Mouse (Mus musculus): ENCODE data around the gene Arhgef7. TPM values are rescaled to one million over a fixed set of nuclear protein-coding genes. Genes with fewer than 3 reads are reported as not detected.

Gene Arhgef7
- polyA plus RNA-seq, 1 experiment: 44.5 TPM

- Histone ChIP-seq H3K9me3 (no peaks in the 10 kb centered on the region), H3K36me3 (replicated peaks; ENCODE audit: low read length) (peaks cover 98% of the 10 kb centered on the region), H3K27me3 (replicated peaks) (no peaks in the 10 kb centered on the region), H3K4me1 (peaks cover 20% of the 10 kb centered on the region), H3K4me3 (replicated peaks) (no peak overlapping the region)
- no peak for TF ChIP-seq GATA1 (IDR thresholded peaks at IDR 0.05; ENCODE audit: borderline replicate concordance, low read length)
- TF ChIP-seq FLI1 (IDR thresholded peaks at IDR 0.05; ENCODE audit: low read length): no peak
Measured at GRCm38 (mm10) chr8:11804914-11805313, 77.4 kb downstream of the Arhgef7 start.

GRCm38 (mm10) chr8:11806252-11806651 lies 78.7 kb downstream of the Arhgef7 start:
- no peaks in the 10 kb centered on the region for H3K9me3 ChIP-seq
- H3K4me3 ChIP-seq (replicated peaks): no peak overlapping the region
- H3K36me3 ChIP-seq (replicated peaks; ENCODE audit: low read length): peaks cover 99% of the 10 kb centered on the region
- H3K27me3 ChIP-seq (replicated peaks): no peaks in the 10 kb centered on the region
- no peak for TF ChIP-seq FLI1 (IDR thresholded peaks at IDR 0.05; ENCODE audit: low read length)
- TF ChIP-seq GATA1 (IDR thresholded peaks at IDR 0.05; ENCODE audit: borderline replicate concordance, low read length): no peak
- peaks cover 14% of the 10 kb centered on the region for H3K4me1 ChIP-seq

GRCm38 (mm10) chr8:11807361-11807760 lies 79.8 kb downstream of the Arhgef7 start:
- H3K4me3 ChIP-seq (replicated peaks): no peak overlapping the region
- peaks cover 14% of the 10 kb centered on the region for H3K4me1 ChIP-seq
- peaks cover 100% of the 10 kb centered on the region for H3K36me3 ChIP-seq (replicated peaks; ENCODE audit: low read length)
- H3K9me3 ChIP-seq: no peaks in the 10 kb centered on the region
- H3K27me3 ChIP-seq (replicated peaks): no peaks in the 10 kb centered on the region
- TF ChIP-seq FLI1 (IDR thresholded peaks at IDR 0.05; ENCODE audit: low read length): no peak
- TF ChIP-seq GATA1 (IDR thresholded peaks at IDR 0.05; ENCODE audit: borderline replicate concordance, low read length): no peak

- no peaks in the 10 kb centered on the region for H3K9me3 ChIP-seq
- peaks cover 100% of the 10 kb centered on the region for H3K36me3 ChIP-seq (replicated peaks; ENCODE audit: low read length)
- no peak overlapping the region for H3K4me3 ChIP-seq (replicated peaks)
- no peak for TF ChIP-seq FLI1 (IDR thresholded peaks at IDR 0.05; ENCODE audit: low read length)
- TF ChIP-seq GATA1 (IDR thresholded peaks at IDR 0.05; ENCODE audit: borderline replicate concordance, low read length): no peak
- peaks cover 9% of the 10 kb centered on the region; the same call in 1 of the 2 replicates for H3K4me1 ChIP-seq
- H3K27me3 ChIP-seq (replicated peaks): no peaks in the 10 kb centered on the region
Measured at GRCm38 (mm10) chr8:11808047-11808446, 80.5 kb downstream of the Arhgef7 start.

DNA sequence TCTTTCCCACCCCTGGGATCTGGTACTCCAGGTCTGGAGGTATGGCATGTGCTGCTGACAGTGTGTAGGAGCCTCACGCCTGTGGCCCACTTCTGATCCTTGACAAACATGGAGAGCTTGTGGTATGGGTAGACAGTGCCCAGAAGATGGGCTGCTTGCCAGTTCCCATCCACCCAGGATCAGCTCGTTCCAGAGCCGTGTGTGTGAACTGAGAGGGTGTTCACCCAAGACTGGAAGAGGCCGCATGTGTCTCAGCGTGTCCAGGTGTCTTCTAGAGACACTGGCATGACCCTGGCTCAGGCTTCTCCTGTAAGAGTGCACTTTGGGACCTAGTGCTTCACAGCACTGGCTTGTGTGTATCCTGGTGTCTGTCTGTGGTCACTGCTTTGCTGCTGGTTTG lies 82.9 kb downstream of the Arhgef7 start:
- H3K4me3 ChIP-seq (replicated peaks): no peak overlapping the region
- no peaks in the 10 kb centered on the region for H3K9me3 ChIP-seq
- no peaks in the 10 kb centered on the region for H3K27me3 ChIP-seq (replicated peaks)
- peaks cover 12% of the 10 kb centered on the region for H3K4me1 ChIP-seq
- peaks cover 100% of the 10 kb centered on the region for H3K36me3 ChIP-seq (replicated peaks; ENCODE audit: low read length)
- TF ChIP-seq GATA1 (IDR thresholded peaks at IDR 0.05; ENCODE audit: borderline replicate concordance, low read length) (no peak), FLI1 (IDR thresholded peaks at IDR 0.05; ENCODE audit: low read length) (no peak)

DNA sequence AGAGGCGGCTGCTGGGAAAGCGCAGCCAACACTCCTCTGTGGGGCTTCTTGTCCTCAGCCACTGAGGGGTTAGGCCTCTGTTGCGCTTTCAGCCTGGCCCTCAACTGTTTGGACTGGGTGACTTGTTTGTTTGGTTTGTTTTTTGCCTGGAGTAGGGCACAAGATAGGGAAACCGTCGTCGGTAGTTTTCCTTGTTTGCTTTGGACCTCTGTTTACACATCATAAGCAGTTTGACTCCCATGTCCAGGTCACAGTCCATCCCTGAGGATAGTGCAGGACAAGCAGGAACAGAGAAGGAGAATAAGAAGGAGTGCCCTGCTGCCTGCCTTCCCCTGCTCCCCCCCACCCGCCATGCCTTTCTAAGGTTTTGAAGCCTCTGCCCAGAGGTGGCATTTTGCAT lies 86.3 kb downstream of the Arhgef7 start:
- H3K4me1 ChIP-seq: peaks cover 17% of the 10 kb centered on the region
- no peak for TF ChIP-seq GATA1 (IDR thresholded peaks at IDR 0.05; ENCODE audit: borderline replicate concordance, low read length)
- no peak for TF ChIP-seq FLI1 (IDR thresholded peaks at IDR 0.05; ENCODE audit: low read length)
- no peaks in the 10 kb centered on the region for H3K27me3 ChIP-seq (replicated peaks)
- no peak overlapping the region for H3K4me3 ChIP-seq (replicated peaks)
- H3K36me3 ChIP-seq (replicated peaks; ENCODE audit: low read length): peaks cover 100% of the 10 kb centered on the region
- no peaks in the 10 kb centered on the region for H3K9me3 ChIP-seq

DNA sequence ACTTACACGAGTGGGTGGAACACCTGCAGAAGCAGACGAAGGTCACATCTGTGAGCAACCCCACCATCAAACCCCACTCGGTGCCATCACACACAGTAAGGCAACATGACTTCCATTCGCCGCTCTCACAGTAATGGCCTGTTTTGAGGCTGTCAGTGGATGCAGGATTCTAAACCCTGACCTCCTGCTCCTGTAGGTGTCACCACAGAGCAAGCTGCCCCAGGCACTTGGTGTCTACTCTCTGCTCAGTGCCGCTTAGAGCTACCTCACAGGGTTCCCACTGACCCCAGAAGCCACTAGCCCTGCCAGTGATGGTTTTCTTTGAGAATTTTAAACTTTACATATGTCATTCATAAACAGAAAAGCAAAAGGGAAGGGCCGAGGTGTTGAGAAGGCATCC lies 87.7 kb downstream of the Arhgef7 start:
- no peaks in the 10 kb centered on the region for H3K9me3 ChIP-seq
- H3K4me3 ChIP-seq (replicated peaks): no peak overlapping the region
- H3K27me3 ChIP-seq (replicated peaks): no peaks in the 10 kb centered on the region
- H3K4me1 ChIP-seq: peaks cover 24% of the 10 kb centered on the region
- TF ChIP-seq FLI1 (IDR thresholded peaks at IDR 0.05; ENCODE audit: low read length): no peak
- no peak for TF ChIP-seq GATA1 (IDR thresholded peaks at IDR 0.05; ENCODE audit: borderline replicate concordance, low read length)
- H3K36me3 ChIP-seq (replicated peaks; ENCODE audit: low read length): peaks cover 100% of the 10 kb centered on the region

DNA sequence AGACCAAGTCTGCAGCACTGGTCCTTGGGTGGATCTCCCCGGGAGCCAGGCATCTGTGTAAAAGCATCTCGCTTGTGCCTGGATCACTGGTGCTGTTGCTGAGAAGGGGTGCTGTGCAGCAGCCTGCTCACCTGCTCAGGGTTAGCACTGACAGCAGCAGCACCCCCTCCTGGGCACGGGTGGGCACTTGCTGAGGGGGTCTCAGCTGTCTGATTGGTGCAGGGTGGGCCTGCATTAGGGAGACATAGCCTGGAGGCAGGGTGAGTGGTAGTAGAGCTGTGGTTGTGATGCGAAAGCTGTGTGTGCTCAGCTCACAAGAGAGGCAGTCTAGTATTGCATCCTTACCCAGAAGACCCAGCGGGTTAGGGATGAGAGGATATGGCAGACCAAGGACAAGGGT lies 92.6 kb downstream of the Arhgef7 start:
- H3K36me3 ChIP-seq (replicated peaks; ENCODE audit: low read length): peaks cover 100% of the 10 kb centered on the region
- no peaks in the 10 kb centered on the region for H3K27me3 ChIP-seq (replicated peaks)
- TF ChIP-seq GATA1 (IDR thresholded peaks at IDR 0.05; ENCODE audit: borderline replicate concordance, low read length) (no peak), FLI1 (IDR thresholded peaks at IDR 0.05; ENCODE audit: low read length) (no peak)
- no peak overlapping the region for H3K4me3 ChIP-seq (replicated peaks)
- H3K9me3 ChIP-seq: no peaks in the 10 kb centered on the region
- peaks cover 18% of the 10 kb centered on the region; the same call in 1 of the 2 replicates for H3K4me1 ChIP-seq

- Histone ChIP-seq H3K36me3 (replicated peaks; ENCODE audit: low read length) (peaks cover 100% of the 10 kb centered on the region), H3K4me1 (peaks cover 18% of the 10 kb centered on the region; the same call in 1 of the 2 replicates), H3K27me3 (replicated peaks) (no peaks in the 10 kb centered on the region), H3K9me3 (no peaks in the 10 kb centered on the region), H3K4me3 (replicated peaks) (no peak overlapping the region)
- no peak for TF ChIP-seq FLI1 (IDR thresholded peaks at IDR 0.05; ENCODE audit: low read length)
- no peak for TF ChIP-seq GATA1 (IDR thresholded peaks at IDR 0.05; ENCODE audit: borderline replicate concordance, low read length)
Measured at GRCm38 (mm10) chr8:11820568-11820967, 93.0 kb downstream of the Arhgef7 start.

DNA sequence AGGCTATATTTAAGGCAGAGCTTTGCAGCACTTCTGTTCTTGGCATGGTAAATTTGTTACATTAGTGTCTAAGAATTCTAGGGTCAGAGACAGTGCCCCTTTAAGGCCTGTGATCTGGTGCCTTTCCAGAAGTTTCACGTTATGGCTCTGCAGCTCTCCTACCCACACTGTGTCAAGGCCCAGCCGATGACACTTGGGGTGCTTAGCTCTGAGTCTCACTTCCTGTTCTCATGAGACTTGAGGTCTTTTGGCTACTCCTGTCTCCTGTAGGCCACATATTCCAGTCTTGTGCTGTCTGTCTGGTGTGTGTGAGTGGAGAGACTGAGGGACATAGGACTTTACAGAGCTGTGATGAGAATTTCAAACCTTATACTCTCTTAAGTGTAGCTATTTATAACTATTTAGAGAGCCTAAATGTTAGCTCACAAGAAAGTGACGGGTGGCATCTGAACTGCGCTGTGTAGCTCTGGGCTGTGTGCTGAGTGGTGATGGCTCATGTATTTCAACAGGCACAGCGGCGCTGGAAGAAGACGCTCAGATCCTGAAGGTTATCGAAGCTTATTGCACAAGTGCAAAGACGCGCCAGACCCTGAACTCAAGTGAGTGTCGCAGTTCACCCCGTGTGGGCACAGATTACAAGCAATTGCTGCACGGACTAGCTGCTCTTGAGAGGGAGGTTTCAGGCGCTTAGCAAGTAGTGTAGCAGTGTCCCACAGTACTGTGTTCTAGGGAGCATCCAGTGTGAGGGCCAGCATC lies 94.1 kb downstream of the Arhgef7 start:
- TF ChIP-seq FLI1 (IDR thresholded peaks at IDR 0.05; ENCODE audit: low read length): no peak
- TF ChIP-seq GATA1 (IDR thresholded peaks at IDR 0.05; ENCODE audit: borderline replicate concordance, low read length): no peak
- H3K4me1 ChIP-seq: peaks cover 18% of the 10 kb centered on the region; the same call in 1 of the 2 replicates
- no peak overlapping the region for H3K4me3 ChIP-seq (replicated peaks)
- H3K27me3 ChIP-seq (replicated peaks): no peaks in the 10 kb centered on the region
- peaks cover 100% of the 10 kb centered on the region for H3K36me3 ChIP-seq (replicated peaks; ENCODE audit: low read length)
- no peaks in the 10 kb centered on the region for H3K9me3 ChIP-seq
